8 mouse cellular contexts compared by ENCODE assay signal in the genomic region with DNA sequence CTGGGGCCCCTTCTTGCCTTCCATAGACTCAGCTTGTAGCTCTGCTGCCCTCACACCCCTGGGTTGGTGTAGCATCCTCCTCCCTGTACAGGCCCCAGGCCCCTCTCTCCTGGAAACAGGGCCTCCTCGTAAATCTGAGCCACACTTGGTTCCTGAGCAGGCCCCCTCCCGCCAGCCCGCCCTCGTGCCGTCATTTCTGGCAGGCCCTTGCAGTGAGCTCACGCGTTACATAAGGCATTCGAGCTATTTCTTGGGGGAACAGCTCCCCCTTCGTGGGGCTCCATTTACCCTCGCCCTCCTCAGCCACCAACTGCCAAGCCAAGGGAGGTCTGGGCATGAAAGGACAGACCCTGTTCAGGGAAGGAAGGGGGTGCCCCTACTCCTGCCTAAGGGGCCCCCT. TPM values are rescaled to one million over a fixed set of nuclear protein-coding genes. Genes with fewer than 3 reads are reported as not detected.
A peak's percentile ranks its signal among the peaks of the same experiment; 100 is the strongest.
DNase-seq lines count a peak whose midpoint lies in the region; ATAC-seq and TF ChIP-seq lines count a peak whose summit lies in the region.

No protein-coding gene starts in this region.

- peaks cover 27% of the 10 kb centered on the region for H3K4me1 ChIP-seq in cerebellum, adult 2 months (ENCODE audit: control insufficient read depth, insufficient read depth, low read length)
- H3K4me1 ChIP-seq in liver, embryonic 15.5 days (replicated peaks) = peaks cover 46% of the 10 kb centered on the region
- peaks cover 67% of the 10 kb centered on the region for H3K4me1 ChIP-seq in olfactory bulb, adult 2 months (ENCODE audit: control insufficient read depth, insufficient read depth, low read length)

- H3K9me3 ChIP-seq in liver, embryonic 15.5 days (replicated peaks) = no peaks in the 10 kb centered on the region

- ATAC-seq in liver, embryonic 15.5 days (ENCODE audit: insufficient read depth) = no peak
- ATAC-seq in megakaryocyte-erythroid progenitor cell, adult 5-6 weeks (replicated peaks; ENCODE audit: low FRiP score, low TSS enrichment, poor library complexity, severe bottlenecking) = no peak

- no peak overlapping the region for H3K4me2 ChIP-seq in liver, embryonic 15.5 days

- DNase-seq in NIH3T3 (ENCODE audit: low read depth) = peak; percentile 89
- peak; percentile 87 to 88 for DNase-seq in cerebellum, adult 2 months
- DNase-seq in forelimb bud, embryonic 11.5 days (ENCODE audit: low read depth, low spot score) = peak; percentile 78
- DNase-seq in heart, postnatal 14 days = peak; percentile 84 to 88
- peak; percentile 78 to 85 for DNase-seq in kidney, postnatal 4 days

- intact Hi-C loops in heart, postnatal 14 days (cut with DNase I) = loop anchor here (2.0 kb wide), 1 partner anchor 15 kb away; a partner anchor contains a TSS

- no peak for TF ChIP-seq POLR2A in cerebellum, adult 2 months (IDR thresholded peaks at IDR 0.05; ENCODE audit: borderline replicate concordance, insufficient read depth, low read length)
- peak; percentile 30; the same call in 1 of the 2 replicates for TF ChIP-seq POLR2A in olfactory bulb, adult 2 months (IDR thresholded peaks at IDR 0.05; ENCODE audit: insufficient read depth, low read depth, low read length)

- no peaks in the 10 kb centered on the region for H3K36me3 ChIP-seq in liver, embryonic 15.5 days (replicated peaks)

- peak overlapping the region; percentile 97 for H3K27ac ChIP-seq in cerebellum, adult 2 months (ENCODE audit: insufficient read depth, low read length)
- peak overlapping the region; percentile 77 for H3K27ac ChIP-seq in liver, embryonic 15.5 days (replicated peaks)
- H3K27ac ChIP-seq in olfactory bulb, adult 2 months (ENCODE audit: insufficient read depth, low read depth, low read length) = peak overlapping the region; percentile 99

- H3K9ac ChIP-seq in liver, embryonic 15.5 days = no peak overlapping the region

- no peak overlapping the region for H3K4me3 ChIP-seq in cerebellum, adult 2 months (replicated peaks; ENCODE audit: insufficient read depth, low read depth, low read length)
- no peak overlapping the region for H3K4me3 ChIP-seq in liver, embryonic 15.5 days (replicated peaks)
- H3K4me3 ChIP-seq in olfactory bulb, adult 2 months (ENCODE audit: insufficient read depth, low read depth, low read length) = no peak overlapping the region

- TF ChIP-seq CTCF in cerebellum, adult 2 months (IDR thresholded peaks at IDR 0.05; ENCODE audit: borderline replicate concordance, insufficient read depth, low read depth, low read length) = no peak; the same call in 1 of the 2 replicates
- no peak for TF ChIP-seq CTCF in olfactory bulb, adult 2 months (IDR thresholded peaks at IDR 0.05; ENCODE audit: insufficient read depth, low read depth, low read length)

- H3K27me3 ChIP-seq in cerebellum, adult 2 months (ENCODE audit: control insufficient read depth, insufficient read depth, low read length) = no peaks in the 10 kb centered on the region
- no peaks in the 10 kb centered on the region; the same call in 1 of the 2 replicates for H3K27me3 ChIP-seq in liver, embryonic 15.5 days

- 6% methylated on average over 10 of the region's 10 CpGs for WGBS in cerebellum, adult 2 months
- 24% methylated on average over 10 of the region's 10 CpGs for WGBS in liver, embryonic 15.5 days (ENCODE audit: insufficient replicate concordance)
- WGBS in olfactory bulb, adult 2 months = 3% methylated on average over 10 of the region's 10 CpGs

RNA-seq across cellular contexts. Expression of a gene that starts 11.5 kb away (rescaled TPM):
- polyA plus RNA-seq in cerebellum, adult 2 months (2012; rRNA removed) = 87.2 and 106 TPM in 2 replicates
- 10 to 100 TPM; 65.0 to 65.3 TPM for total RNA-seq in heart, postnatal 14 days (2021)
- polyA plus RNA-seq in liver, embryonic 15.5 days (2015; fragmentation: Nextera tagmentation; extraction: Ambion mirVana) = 2.1 and 2.6 TPM in 2 replicates
- polyA plus RNA-seq in olfactory bulb, adult 2 months (2012; ENCODE audit: insufficient read depth, insufficient read length, low replicate concordance, missing spikeins) = not detected in 2 replicates
- total RNA-seq in megakaryocyte-erythroid progenitor cell, adult 5-6 weeks (2014; fragmentation: Nextera tagmentation) = 16.3 and 16.4 TPM in 2 replicates
- total RNA-seq in megakaryocyte-erythroid progenitor cell, adult 5-6 weeks (2017) = 6.7 and 7.7 TPM in 2 replicates

RNA-seq across cellular contexts. Expression of a gene that starts 15.7 kb away (rescaled TPM):
- polyA plus RNA-seq in cerebellum, adult 2 months (2012; rRNA removed) = 94.5 and 109 TPM in 2 replicates
- 10 to 100 TPM; 19.0 to 19.6 TPM for total RNA-seq in heart, postnatal 14 days (2021)
- 18.2 and 19.7 TPM in 2 replicates for polyA plus RNA-seq in liver, embryonic 15.5 days (2015; fragmentation: Nextera tagmentation; extraction: Ambion mirVana)
- polyA plus RNA-seq in olfactory bulb, adult 2 months (2012; ENCODE audit: insufficient read depth, insufficient read length, low replicate concordance, missing spikeins) = not detected in 2 replicates
- 25.6 and 41.4 TPM in 2 replicates for total RNA-seq in megakaryocyte-erythroid progenitor cell, adult 5-6 weeks (2014; fragmentation: Nextera tagmentation)
- total RNA-seq in megakaryocyte-erythroid progenitor cell, adult 5-6 weeks (2017) = 16.8 and 17.0 TPM in 2 replicates

Comparison
In these comparisons a context has a peak if more than half of its experiments do, and no peak if none do; other contexts are left out.
1. RNA of a gene that starts 11.5 kb away (polyA plus RNA-seq): 87.2 to 106 TPM in cerebellum, adult 2 months and not detected in olfactory bulb, adult 2 months; 2.1 to 2.6 TPM in liver, embryonic 15.5 days; every median in the first group is over 10 times any median in the second.
2. RNA of a gene that starts 15.7 kb away (polyA plus RNA-seq): 94.5 to 109 TPM in cerebellum, adult 2 months and 18.2 to 19.7 TPM in liver, embryonic 15.5 days; not detected in olfactory bulb, adult 2 months; every median in the first group is over 10 times any median in the second.
3. Peak in every context shown above with its lines, with median percentiles within 50 percentile points of each other: DNase-seq and H3K27ac ChIP-seq.